Mouse (Mus musculus): ENCODE data around the gene Park7.
A peak's percentile ranks its signal among the peaks of the same experiment; 100 is the strongest.

Gene Park7

DNA sequence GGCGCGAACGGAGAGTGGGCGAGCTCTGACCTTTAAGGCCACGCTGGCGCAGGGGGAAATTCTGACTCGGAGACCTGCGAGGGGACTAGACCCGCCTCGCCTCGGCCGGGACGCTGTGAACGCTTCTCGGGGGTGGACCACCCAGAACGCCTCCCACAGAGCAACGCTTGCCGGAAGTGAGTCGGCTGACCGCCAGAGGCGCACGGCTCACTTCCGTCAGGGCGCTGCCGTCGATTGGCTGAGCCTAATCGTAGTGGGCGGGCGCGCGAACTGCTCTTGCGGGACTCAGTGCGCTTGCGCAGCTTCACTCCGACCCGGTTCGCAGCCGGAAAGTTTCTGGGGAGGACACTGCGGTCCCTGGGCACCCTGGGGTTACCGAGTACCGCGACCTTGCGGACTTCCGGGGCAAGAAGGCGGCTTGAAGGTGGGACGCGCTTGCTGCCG lies at the start of gene Park7, which contains the start of gene Tnfrsf9:
Park7 (minus strand) TSS at position 148 of the 444 bp plus-strand sequence.
Tnfrsf9 (plus strand) TSS at position 273 of the 444 bp plus-strand sequence.
- peak; percentile 98 for DNase-seq (ENCODE audit: low spot score)

DNA sequence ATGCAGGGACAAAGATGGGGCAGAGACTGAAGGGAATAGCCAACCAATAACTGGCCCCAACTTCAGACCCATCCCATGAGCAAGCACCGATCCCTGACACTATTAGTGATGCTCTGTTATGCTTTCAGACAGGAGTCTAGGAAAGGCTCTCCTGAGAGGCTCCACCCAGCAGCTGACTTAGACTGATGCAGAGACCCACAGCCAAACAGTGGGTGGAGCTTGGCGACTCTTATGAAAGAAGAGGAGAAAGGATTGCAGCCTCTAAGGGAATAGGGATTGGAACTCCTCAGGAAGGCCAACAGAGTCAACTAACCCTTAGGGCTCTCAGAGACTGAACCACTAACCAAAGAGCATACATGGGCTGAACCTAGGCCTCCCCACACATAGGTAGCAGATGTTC lies 49.5 kb upstream of the Park7 start:
- DNase-seq (ENCODE audit: low spot score), result no peak

DNA sequence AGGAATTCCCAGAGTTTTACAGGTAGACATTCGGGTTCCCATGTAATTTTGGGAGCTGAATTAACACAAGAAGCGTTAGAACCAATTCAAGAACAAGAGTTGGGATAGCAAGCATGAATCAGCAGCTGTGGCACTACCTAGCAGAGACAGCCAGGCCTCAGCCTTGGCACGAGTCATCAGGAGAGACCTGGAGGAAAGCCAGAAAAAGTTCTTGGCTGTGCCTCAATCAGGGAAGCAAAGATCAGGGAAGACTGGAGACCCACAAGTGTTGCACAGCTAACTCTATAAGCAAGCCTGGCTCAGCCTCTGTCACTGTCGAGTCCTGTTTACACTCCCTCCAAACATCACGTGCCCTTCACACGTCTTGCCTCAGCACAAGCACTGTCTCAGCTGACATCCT lies 48.0 kb upstream of the Park7 start:
- DNase-seq (ENCODE audit: low spot score), result no peak

DNA sequence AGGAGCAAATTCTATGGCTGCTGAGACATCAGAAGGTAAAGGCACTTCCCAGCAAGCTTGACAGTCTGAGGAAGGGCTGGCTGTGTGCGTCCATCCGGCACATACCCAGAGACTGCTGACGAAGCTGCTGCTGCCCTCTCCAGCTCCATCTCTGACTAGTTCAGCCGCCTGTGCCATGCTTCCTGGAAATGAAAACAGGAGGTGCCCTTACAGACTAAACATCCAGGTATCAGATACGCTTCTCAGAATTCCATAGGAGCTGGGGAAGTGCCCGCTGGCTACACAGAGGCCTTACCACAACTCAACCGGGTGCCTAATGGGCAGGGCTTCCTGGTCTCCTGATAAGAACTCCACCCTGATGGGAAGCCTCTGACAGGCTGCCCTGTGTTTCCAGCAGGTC lies 44.3 kb upstream of the Park7 start:
- DNase-seq (ENCODE audit: low spot score), result no peak

DNA sequence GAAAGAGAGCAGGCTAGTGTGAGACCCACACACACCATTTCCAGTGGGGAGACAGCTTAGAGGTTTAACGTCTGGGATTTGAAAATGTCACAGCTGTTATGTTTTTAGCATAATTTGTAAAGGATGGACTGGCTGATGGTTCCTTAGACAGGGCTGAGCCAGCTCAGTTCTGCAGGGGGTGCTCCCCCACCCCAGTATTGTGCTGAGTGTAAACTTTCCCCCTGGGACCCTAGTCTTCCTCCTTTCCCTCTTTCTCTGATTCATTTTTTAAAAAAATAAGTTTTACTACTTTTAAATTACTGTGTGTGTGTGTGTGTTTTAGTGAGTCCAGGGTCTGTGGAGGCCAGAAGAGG lies 42.8 kb upstream of the Park7 start:
- no peak for DNase-seq (ENCODE audit: low spot score)

DNA sequence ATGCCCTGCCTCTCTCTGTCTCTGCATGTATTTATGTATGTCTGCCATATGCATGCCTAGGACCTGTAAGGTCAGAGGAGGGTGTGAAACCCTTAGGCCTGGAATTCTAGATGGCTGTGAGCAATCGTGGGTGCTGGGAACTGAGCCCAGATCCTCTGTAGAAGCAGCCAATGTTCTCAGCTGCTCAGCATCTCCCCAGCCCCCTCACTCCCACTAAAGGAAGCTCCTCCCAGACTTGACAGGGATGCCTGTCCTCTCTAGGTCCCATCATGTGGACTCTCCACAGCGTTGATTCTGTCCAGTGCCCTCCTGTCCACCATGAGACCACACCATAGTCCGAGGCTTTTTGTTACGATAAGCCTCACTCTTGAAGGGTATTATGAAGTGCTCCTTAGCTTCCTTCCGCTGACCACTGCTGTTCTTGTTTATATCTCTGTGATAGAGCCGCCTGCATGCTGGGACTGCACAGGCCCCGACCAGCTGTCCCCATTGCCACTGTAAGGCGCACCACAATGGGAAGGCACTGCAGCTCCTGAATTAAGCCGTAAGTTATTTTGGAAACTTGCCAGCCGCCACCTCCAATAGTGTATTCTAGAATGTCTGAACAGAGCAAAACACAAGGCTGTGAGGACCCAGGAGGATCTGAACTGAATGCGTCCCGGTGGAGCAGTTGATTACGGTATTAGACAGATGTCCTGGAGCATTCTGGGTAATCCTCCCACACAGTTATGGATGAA lies 42.3 kb upstream of the Park7 start:
- DNase-seq (ENCODE audit: low spot score), result peak; percentile 37

DNA sequence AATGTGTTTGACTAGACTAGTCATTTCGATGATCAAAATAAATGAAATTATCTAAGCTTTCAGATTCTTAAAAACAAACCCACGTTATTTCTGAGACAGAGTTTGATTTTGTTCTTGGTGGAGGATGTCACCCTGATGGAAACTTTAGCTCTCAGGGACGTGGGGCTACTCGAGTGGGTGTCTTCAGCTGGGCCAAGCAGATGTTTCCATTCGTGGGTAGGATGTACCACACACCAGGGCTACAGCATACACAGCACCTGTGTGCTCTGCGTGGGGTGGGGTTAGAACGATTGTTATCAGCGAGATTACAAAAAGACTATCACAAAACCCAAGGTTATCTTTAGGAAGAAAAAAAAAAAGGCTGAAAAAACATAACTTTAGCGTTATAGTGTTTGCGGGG lies 36.7 kb upstream of the Park7 start:
- DNase-seq (ENCODE audit: low spot score), result no peak

DNA sequence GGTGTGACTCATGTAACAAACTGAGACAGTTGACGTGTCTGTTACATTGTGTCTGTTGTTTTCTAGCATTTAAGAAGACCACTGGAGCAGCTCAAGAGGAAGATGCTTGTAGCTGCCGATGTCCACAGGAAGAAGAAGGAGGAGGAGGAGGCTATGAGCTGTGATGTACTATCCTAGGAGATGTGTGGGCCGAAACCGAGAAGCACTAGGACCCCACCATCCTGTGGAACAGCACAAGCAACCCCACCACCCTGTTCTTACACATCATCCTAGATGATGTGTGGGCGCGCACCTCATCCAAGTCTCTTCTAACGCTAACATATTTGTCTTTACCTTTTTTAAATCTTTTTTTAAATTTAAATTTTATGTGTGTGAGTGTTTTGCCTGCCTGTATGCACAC lies 30.5 kb upstream of the Park7 start:
- no peak for DNase-seq (ENCODE audit: low spot score)

DNA sequence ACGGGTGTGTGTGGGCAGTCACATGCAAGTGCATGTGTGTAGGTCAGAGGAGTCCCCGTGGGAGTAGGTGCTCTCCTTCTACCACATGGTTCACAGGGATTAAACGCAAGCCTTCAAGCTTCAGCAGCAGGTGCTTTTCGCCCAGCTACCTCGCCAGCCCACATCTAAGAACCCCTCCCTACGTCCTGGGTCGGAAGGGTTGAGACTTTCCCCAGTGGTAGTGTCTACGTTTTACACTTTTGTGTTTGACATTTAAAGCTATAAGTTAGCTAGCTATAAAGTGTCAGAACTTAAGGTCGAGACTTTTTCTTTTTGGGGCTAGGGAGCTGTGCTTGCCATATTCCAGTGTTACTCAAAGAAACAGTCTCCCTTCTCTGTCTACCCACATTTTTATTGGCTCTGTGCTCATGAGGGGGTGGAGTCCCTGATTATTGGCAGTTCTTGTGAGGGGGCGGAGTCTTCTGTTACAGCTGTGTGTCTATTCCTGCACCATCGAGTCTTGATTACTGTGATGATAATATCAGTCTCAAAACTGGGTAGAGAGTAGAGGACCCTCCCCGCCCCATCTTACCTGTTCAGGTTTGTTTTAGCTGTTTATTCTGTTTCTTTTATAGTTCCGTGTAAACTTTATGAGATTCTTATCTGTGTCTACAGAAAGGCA lies 25.9 kb upstream of the Park7 start:
- DNase-seq (ENCODE audit: low spot score), result peak; percentile 20

DNA sequence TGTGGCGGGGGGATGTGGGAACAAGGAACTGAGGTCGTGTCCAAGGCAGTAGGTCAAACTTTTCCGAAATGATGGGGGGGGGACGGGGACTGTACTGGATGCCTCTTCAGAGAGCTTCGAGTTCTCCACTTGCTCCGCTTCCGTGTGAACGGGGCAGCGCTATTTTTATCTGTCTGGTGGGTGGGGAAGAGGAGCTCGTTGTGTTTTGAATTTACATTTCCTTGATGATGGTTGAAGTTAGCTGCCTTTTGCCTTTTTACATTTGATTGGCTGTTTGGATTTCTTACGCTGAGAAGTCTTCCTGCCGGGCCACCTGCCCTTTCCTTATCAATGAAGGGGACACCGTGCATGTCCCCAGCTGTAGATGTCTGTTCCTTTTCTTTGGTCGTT lies 23.8 kb upstream of the Park7 start:
- no peak for DNase-seq (ENCODE audit: low spot score)

DNA sequence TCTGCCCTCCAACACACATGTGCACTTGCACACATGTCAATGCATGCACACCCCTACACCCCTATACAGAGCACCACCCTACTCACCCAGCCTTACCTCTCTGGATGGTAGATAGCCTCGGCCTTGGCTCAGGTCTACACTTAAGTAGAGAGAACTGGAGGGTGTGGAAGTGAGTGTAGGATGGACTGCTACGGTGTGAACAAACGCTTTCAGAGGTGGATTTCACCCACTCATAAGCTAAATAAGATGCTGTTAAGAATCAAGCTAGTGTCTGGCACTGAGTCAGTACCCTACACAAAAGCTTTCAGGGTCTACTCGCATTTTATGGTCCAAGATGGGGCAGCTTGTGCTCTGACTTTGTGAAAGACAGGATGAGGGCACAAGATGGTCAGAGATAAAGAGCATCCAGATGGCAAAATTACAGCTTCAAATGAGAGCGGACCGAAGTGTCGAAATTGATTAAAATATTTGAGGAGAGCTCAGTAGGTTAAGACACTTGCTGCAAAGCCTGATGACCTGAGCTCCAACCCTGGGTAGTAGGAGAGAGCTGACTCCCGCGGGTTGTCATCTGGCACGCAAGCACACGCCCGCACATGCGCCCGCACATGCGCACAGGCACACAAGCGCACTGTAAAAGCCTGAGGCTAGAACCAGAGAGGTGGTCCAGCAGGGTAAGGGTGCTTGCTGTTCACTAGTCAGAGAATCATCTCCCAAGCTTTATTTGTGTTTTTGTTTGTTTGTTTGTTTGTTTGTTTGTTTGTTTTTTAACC lies 23.2 kb upstream of the Park7 start:
- no peak for DNase-seq (ENCODE audit: low spot score)

DNA sequence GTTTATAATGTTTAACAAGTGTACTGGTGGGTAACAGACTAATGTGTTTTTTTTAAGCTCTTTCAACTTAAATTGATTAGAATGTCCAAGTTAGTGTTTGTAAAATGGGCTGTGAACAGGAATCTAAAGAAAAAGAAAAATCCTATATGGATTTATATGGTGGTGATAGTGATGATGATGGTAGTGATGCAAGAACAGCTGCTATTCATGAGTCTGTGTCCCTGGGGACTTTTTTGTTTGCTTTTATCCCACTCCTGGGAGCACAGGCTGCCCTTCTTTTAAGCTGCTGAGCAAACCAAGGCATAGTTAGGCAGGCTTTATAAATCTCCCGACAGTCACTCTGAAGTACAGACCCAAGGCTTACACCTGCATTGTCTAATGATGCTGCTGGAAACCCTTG lies 19.3 kb upstream of the Park7 start:
- DNase-seq (ENCODE audit: low spot score), result no peak

DNA sequence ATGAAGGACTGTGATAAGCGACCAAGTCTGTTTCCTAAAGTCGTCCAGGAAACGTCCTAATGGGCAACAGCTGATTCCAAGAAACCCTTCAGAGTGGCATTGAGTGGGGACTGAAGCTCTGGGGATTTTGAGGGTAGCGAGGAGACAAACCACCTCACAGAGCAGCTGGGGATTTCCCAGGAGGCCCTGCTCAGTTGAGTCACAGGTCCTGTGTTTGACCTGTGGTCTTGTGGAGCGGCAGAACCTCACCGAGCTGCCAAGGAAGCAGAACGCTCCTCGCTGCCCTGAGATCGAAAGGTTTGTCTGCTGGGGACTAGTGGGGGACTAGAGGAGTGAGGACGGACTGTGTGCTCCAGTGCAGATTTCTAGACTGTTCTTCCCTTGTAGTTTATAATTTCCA lies 13.6 kb upstream of the Park7 start:
- DNase-seq (ENCODE audit: low spot score), result no peak

DNA sequence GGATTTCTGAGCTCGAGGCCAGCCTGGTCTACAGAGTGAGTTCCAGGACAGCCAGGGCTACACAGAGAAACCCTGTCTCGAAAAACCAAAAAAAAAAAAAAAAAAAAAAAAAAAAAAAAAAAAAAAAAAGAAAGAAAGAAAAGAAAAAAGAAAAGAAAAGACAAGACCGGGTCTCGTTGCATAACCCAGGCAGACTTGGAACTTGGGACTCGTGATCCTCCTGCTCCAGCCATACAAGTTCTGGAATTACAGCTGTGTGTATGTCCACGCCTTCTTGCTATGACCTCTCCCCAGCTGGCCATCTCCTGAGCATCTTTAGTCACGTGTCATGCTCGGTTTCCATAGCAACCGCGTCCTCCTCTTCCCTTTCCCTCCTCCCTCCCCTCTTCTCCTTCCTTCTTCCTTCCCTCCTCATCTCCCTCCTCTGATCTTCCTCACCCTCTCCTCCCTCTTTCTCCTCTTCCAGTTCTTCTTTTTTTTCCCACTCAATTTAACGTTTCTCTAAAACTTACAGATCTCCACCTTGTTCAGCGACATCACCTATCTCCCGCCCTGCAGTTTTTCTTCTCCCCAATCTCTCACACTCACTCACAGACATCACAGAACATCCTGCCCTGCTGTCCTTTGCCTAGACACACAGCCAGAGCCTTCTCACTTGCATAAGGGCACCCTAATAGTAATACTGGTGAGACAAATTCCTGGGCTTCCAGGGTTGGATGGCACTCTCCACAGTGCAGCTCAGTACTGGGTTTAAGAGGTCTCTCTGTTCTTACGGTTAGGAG lies 12.9 kb upstream of the Park7 start:
- DNase-seq (ENCODE audit: low spot score), result peak; percentile 71

DNA sequence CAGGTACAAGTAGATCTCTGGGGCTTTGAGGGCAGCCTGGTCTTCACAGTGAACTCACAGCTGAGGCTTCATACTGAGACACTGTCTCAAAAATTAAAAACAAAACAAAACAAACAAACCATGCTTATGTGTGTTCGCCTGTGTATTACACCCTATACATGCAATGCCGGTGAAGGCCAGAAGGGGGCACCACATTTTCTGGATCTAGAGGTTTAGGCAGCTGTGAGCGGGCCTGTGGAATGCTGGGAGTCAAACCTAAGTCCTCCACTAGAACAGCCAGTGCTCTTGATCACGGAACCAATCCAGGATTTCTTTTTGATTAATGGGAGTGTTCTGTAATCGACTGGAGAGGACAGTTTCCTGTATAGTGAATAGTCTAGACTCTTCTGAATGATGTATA lies 11.7 kb upstream of the Park7 start:
- peak; percentile 53 for DNase-seq (ENCODE audit: low spot score)

DNA sequence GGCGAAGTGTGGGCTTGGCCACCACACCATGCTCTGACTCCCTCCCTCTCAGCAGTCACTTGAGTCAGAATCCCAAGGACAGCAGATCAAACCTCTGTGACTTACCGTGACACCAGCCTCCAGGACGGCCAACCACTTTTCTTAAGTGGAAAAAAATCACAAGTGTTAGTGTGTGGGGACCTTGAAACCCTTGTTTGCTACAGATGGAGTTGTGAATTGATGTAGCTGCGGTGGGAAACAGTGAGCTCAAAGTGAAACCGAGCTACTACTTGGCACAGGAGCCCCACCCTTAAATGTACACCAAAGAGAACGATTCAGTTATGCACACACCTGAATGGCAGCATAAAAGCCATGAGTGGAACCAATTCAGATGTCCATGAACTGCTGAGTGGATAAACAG lies 10.7 kb upstream of the Park7 start:
- no peak for DNase-seq (ENCODE audit: low spot score)

DNA sequence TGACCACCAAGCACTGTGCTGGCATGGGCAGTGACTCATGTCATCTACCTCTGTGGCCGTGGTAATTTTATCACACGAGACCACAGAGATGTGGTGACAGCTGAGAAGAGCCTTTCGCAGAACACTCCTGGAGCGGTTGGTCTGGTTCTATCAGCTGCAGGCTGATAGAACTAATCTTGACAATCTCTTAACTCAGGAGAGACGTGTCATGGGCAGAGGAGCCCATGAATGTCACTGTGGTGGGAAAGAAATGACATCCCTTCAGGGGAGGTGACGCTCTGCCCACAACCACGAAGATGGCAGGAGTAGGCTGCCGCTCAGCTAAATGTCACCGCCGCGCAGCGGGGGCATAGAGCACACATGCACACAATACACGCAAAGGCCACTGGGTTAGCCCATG lies 10.1 kb upstream of the Park7 start:
- DNase-seq (ENCODE audit: low spot score), result no peak

DNA sequence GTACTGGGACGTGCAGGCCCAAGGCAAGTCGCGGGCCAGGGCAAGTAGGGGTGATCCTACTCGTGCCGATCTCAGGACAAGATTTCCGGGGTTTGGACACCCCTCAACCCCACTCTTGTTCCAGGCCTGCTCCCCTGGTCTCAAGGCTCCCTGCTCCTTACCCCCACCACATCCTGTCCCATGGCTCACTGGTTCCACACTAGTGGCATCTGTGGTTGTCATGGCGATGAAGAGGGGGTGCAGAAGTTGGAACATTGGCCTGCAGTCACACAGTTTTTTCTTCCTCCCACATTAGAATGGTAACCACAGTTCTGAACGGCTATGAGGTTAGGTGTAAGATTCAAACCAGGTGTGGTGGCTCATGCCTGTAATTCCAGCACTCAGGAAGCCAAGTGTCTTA lies 7.0 kb upstream of the Park7 start:
- no peak for DNase-seq (ENCODE audit: low spot score)

DNA sequence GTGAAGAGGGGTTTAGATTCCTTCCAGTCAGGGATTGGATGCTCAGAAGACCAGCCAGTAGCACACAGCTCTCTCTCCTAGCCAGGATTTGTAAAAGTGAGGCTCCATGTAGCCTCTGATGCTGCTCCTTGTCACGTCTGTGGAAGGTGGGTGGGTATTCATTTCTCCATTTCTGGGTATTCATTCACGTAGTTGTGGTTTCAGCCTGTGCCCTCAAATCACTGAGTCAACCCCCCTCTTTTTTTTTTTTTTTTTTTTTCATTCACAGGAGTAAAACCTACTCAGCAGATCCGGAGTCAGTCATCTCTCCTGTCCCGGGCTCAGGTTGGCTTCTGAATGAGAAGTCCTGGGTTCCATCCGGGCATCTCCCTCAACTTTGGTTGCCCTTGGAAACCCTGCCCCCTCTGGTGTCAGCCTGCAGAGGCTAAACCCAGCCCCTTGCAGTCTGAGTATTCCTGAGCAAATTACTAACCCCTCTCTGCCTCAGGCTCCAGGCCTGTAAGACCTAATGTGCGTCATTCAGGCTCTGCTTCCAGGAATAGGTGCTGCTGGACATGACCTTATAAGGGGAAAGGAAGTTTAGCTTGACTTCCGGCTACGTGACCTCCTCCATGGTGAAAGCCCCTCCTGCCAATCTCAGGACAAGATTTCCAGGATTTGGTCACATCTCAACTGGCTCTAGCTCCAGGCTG lies 3.2 kb upstream of the Park7 start:
- no peak for DNase-seq (ENCODE audit: low spot score)

DNA sequence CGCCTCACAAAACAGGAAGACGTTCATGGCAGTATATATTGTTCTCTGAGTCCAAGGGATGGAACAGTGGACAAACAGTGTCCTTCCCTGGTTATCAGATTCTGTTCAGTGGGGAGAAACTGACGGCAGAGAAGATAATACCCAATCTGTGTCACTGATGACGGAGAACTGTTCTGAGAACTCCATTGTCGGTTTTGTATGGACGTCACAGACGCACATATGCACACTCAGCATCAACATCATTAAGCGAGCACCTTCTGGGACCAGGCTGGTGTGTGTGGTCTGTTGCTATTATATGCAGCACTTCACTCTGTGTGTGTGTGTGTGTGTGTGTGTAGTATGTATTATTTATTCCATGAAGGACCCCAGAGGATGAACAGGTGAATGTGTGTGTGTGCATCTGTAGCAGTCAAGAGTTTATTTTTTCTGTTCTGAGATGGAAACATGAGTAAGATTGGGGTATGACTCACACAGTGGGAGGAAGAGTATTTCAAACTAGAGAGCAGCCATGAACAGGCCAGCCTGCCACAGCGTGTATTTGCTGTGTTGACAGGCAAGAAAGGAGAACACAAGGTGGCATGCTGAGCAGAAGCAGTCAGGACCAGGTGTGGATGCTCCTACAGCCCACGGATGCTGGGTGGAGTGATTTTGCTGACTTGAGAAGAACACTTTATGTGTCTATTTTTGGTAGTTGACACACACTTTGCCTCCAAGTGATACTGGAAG lies 1.1 kb upstream of the Park7 start:
- DNase-seq (ENCODE audit: low spot score), result no peak

DNA sequence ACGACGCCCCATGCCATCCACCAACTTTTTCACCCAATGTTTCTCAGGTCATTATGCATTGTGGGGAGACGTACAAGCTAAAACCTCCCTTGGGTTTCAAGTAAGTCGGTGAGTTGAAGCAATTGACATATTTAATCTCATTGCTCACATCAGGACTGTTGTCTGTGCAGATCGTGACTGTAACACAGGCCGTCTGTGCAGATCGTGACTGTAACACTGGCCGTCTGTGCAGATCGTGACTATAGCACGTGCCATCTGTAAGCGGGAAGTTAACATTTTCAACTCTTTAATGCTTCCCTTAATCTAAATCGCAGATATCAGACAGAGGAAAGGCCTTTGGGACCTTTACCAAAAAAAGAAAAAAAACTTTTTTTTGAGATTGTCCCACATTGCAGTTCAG lies 494 bp downstream of the Park7 start:
- no peak for DNase-seq (ENCODE audit: low spot score)
